Mouse (Mus musculus) bone marrow, adult 2 months (tissue): ENCODE measurements around the gene Rcan1.

Source experiments
- CTCF ChIP-seq: fragments of 200-500 bp; IDR thresholded peaks from 2 replicates; pipeline ENCODE4 v1.5.1; 2011; ENCODE audit warnings: low read length, control low read depth; ENCODE audit not compliant: control insufficient read depth, insufficient read depth
- POLR2A ChIP-seq: fragments of 200-500 bp; IDR thresholded peaks from 2 replicates; pipeline ENCODE4 v1.6.1; 2011; ENCODE audit warnings: low read depth, mild to moderate bottlenecking, control low read depth, low read length, borderline replicate concordance; ENCODE audit not compliant: control insufficient read depth

GRCm38 (mm10) chr16:92428197-92428950, 42.3 kb downstream of the Rcan1 start:
- TF ChIP-seq POLR2A = no peak
- no peak for TF ChIP-seq CTCF
